Mouse (Mus musculus): ENCODE measurements around the gene Nudt4.

Gene Nudt4

DNA sequence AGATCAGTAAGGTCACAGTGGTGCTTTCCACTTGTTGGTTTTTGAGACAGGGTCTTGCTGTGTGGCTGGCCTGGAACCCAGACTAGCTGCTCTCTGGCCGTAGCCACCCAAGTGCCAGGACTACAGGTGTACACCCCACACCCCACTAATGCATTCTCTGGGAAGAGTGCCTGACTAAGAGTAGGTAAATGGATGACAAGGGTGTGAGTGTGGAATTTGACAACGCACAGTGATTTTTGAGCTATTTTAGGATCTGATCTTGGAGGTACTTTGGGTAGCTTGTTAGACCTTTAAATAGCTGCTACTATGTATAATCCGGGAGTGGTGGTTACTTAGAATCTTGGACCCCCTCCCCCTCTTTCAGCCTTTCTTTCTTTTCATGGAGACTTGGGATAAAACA lies 24.7 kb downstream of the Nudt4 start:
- no peak for DNase-seq (ENCODE audit: low read depth, low spot score)

DNA sequence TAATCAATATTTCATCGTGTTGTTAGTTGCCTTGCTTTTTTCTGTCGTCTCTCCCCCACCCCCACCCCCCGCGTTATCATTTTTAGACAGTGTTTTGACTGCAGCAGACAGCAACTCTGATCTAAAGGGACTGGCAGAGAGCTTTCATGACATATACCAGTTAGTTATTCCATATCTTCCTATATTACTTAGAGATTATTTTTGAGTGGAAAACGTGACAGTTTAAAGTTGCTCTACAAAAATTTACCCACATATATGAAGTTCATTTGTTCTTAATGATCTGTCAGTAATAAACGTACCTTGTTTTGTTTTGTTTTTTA lies 27.8 kb downstream of the Nudt4 start:
- no peak for DNase-seq (ENCODE audit: low read depth, low spot score)

DNA sequence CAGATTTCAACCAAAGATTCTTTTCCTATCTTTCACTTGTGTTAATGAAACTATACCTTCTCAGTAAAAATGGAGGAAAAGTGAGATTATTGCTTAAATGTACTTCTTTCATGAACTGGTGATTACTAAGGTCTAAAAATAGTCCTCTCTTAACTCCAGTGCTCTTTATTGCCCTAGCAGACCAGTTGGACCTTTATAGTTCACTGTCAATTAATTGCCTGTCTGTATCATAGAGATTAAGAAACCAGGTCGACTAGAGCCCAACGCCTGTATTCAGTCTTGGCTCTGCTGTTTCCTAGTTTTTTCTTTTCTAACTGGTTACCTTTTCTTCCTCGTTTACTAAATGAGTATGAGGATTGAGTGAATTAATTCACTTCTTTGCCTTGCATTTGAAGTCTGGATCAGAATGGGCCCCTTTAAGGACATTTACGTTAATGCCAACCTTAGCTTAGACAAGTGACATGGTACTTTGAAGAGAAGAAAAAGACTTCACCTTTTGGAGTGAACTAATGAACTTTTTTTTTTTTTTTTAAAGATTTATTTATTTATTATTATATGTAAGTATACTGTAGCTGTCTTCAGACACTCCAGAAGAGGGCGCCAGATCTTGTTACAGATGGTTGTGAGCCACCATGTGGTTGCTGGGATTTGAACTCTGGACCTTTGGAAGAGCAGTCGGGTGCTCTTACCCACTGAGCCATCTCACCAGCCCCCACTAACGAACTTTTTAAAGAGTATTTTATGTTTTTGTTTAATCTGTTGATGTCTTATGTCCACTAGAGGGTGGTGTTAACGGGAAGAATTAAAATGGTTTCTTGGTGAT lies 28.3 kb downstream of the Nudt4 start:
- DNase-seq (ENCODE audit: low read depth, low spot score) = no peak

DNA sequence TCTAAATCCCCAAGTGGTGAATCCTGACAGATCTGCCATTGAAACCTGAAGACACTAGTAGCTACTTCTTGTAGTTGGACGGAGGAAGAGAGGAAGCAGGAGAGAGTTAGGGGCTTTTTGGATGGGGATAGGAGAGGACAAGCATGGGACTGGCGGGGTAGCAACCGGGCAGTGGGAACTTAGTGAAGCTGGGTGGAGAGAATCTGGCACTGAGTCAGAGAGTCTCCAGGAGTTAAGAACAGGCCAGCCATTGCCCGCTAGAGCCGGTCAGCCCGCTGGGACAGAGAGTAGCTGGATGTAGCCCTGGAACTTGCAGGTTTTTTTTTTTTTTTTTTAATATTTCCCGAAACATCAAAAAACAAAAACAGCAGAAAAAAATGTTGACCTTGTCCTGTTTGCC lies 30.6 kb downstream of the Nudt4 start:
- DNase-seq (ENCODE audit: low read depth, low spot score) = no peak

DNA sequence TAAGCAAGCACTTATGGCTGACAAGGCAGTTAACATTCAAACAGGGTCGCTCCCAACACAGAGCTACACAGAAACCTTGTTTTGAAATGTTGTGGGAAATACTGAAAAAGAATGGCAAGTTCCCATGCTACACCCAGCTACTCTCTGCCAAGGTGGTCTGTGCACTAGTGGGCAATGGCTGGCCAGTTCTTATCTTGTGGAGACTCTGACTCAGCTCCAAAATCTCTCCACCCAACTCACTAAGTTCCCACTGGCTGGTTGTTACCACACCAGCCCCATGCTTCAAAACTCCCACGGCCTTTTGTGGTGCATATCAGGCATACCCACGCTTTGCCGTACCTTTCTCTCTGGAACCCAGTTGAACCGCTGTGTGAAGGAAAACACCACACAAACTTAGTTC lies 31.0 kb downstream of the Nudt4 start:
- DNase-seq (ENCODE audit: low read depth, low spot score) = no peak

DNA sequence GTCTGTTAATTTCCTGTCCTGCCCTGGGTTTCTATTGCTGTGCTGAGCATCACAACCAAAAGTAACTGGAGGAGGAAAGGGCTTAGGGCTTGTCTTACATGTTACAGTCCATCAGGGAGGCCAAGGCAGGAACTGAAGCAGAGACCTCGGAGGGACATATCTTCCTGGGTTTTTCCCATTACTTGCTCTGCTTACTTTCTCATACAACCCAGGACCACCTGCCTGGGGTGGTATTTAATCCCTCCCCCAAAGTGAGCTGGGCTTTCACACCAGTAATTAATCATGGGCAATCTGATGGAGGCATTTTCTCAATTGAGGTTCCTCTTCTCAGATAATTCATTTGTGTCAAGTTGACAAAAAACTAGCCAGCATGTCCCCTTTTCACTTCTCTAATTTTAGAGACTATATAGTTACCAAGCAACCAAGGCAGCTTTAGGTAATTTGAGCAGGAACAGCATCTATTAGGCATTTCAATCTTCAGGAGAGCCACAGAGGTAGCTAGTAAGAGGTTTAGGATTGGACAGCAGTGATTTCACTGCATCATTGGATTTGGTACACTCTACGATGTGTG lies 33.3 kb downstream of the Nudt4 start:
- DNase-seq (ENCODE audit: low read depth, low spot score) = no peak

DNA sequence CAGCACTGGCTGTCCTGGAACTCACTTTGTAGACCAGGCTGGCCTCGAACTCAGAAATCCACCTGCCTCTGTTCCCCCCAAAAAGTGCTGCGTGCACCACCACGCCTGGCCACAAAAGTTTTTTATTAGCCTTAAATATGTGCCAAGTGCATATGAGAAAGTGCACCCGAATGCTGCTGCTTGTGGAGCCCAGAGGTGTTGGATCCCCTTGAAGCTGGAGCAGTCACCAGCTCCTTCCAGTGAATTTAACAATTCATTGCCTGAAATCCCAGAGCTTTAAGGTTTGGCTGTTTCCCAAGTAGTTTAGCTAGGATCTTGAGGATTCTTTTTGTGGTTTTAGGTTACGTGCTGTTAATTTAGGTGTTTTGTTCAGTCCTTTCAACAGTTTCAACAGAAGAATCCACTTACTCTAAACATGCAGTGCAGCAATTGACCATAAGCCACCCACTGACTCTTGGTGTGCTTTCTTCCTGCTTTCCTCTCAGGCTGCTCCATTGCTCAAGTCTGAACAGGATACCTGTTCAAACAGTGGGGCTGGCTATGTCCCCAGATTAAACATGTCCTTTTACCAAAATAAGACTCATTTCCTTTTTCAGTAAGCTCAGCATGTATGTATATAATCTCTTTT lies 37.3 kb downstream of the Nudt4 start:
- DNase-seq (ENCODE audit: low read depth, low spot score) = no peak

DNA sequence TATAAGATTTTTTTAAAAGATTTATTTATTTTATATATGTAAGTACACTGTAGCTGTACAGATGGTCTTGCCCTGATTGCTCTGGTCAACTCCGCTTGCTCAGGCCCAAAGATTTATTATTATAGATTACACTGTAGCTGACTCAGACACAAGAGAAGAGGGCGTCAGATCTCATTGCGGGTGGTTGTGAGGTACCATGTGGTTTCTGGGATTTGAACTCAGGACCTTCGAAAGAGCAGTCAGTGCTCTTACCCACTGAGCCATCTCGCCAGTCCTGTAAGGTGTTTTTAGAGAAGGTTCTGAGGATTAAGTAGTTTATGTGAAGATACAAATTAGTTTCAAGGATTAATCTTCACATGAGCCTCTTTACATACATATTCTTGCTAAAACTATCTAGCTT lies 38.1 kb downstream of the Nudt4 start:
- no peak for DNase-seq (ENCODE audit: low read depth, low spot score)

DNA sequence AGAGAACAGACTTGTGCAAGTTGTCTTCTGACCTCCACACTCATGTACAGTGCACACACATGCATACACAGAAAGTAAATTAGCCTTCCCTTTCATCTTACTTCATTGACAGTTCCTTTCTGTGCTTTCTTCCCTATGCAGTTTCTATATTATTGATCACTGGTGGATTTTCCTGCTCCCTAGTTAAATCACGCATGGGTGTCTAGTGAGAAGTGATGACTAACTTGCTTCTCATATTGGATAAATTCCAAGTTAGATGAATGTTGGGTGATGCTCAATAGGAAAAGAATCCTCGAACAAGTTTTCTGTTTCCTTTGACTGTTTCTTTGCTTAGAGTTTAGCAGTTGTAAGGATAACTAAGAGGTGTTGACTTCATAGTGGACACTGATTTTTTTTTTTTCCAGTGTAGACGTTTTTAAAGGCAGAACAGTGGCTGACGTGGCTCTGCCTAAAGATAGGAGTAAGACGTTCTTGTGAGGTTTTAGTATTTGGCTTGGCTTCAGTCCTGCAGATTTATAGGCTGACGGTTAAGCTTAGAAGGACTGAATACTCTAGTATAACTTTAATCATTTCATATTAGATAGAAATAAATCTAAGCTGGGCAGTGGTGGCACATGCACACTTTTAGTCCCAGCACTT lies 38.8 kb downstream of the Nudt4 start:
- no peak for DNase-seq (ENCODE audit: low read depth, low spot score)

DNA sequence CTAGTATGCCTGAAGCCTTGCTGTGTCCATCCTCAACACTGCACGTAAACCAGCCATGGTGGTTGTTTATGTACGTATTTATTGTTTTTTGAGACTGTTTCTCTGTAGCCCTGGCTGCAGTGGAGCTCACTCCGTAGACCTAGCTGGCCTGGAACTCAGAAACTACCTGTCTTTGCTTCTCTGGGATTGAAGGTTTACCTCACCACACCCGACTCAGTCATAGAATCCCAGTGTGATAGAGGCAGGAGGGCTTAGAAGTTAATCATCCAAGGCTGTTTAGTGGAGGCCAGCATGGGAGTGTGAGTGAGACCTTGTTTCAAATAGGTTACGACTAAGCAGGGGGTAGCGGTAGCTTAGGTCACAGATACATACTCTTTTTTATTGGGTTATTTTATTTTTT lies 46.3 kb downstream of the Nudt4 start:
- DNase-seq (ENCODE audit: low read depth, low spot score) = no peak

DNA sequence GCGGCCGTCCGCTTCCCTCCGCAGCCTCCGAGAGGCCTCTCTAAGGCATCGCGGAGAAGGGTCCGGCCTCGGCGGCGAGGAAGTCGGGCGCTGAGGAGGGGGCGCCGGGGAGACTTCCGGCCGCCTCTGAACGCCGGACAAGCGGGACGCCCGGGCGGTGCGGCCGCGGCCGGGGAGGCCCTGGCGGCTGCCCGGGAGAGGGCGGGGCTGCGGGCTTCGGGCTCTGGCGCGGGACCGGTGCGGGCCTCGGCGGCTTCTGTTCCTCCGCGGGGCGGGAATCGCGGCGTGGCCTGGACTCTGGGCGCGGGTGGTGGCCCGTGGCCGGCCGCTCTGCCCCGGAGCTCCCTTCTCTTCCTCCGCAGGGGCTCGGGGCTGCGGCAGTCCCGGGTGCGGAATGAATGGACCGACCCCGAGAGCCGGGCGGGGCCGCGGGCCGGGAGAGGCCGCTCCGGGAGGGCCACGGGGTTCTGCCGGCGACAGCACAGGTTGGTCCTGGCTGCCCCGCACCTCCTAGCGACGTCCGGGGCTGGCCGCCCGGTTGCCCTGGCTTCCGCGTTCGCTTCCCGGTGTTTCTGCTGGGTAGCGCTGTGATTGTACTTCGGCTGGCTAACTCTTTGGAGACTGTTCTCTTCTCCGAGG lies 48.5 kb downstream of the Nudt4 start:
- DNase-seq (ENCODE audit: low read depth, low spot score) = no peak

DNA sequence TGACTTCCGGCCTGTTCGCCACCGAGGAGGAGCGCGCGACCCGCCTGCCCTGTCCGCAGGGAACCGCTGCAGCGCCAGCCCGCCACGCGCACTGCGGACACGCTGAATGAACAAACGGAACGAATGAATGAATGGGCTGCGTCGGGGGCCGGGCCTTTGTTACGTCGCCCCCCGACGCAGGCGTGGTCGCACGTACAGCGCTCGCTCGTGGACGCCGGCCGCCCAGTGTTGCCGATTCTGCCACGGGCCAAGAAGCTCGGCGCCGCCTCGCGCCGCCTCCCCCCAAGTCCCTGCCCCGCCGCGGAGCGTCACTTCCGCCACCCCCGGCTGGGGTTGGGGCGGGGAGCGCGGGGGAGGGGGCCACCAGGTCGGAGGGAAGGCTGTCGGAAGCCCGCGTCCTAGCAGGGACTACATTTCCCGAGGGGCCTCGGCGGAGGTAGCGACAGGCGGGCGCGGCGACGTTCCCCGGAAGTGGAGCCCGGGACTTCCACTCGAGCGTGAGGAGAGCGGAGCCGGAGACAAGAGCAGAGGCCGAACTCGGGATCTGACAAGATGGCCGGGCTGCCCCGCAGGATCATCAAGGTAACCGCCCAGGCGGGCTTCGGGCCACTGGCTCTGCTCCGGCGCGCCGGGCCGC lies 49.2 kb downstream of the Nudt4 start, which contains the start of gene Ube2n:
Ube2n (plus strand) TSS at position 490 of the 637 bp plus-strand sequence.
- DNase-seq (ENCODE audit: low read depth, low spot score) = peak; percentile 97

DNA sequence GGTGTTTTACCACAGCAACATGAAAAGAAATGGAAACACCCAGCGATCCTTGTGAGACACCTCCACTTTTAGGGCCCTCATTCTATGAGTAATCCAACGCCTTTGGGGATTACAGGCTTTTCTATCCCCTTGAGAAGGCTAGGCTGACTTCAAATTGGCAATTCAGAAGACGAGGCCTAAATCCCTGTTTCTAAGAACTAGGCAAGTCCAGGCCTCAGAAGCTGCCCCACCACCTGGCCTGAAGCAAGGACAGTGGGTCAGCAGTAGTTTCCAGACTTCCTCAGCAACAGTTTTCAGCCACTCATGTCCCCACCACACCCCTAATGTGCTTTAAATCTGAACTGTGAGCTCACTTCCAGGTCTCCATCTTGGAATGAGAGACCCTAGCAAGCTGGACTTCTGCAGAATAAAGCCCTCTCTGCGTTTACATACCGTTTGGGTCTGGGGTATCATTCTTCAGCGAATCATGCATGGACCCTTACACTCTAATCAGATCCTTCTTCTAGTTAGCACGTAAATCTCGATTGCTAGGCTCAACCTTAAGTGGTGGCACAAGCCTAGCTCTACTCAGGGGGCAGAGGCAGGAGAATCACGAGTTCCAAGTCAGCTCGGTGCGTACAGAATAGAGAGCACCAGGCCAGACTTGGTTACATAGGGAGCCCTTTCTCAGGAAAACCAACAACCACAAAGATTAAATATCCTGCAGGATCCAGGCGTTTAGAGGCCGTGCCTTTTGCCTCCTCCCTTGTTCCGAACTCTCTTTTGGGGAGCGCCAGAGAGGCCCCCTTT lies 50.0 kb downstream of the Nudt4 start:
- DNase-seq (ENCODE audit: low read depth, low spot score) = no peak

DNA sequence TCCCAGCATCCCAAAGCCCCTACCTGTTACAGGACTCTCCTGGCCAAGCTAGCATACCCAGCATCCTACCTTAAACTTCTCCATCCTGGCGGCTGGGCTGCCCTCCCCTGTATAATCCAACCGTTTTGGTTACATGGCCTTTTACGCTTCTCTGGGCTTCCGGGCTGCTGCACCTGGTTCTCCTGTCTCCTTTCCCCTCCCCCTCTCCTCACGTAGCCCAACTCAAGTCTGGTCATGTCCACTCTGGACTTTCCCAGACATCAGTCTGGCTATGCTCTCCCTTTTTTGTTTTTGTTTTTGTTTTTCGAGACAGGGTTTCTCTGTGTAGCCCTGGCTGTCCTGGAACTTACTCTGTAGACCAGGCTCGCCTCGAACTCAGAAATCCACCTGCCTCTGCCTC lies 51.3 kb downstream of the Nudt4 start:
- no peak for DNase-seq (ENCODE audit: low read depth, low spot score)

DNA sequence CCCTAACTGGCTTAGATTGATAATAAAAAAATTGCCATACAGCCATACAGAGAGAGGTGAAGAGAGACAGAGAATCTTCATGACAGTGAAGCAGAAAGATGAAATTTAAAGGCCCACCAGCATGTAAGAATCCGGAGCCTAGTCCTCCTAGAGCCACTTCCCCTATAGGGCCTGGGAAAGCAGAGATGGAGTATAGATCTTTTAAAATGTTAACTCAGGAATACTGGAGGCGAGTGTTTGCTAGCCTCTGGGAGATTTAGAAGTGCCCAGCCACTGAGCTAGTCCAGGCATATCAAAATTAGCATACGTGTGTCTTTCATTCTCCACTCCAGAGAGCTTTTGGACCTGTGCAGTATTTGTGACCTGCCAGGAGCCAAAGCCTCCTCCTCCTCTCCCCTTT lies 54.7 kb downstream of the Nudt4 start:
- no peak for DNase-seq (ENCODE audit: low read depth, low spot score)

DNA sequence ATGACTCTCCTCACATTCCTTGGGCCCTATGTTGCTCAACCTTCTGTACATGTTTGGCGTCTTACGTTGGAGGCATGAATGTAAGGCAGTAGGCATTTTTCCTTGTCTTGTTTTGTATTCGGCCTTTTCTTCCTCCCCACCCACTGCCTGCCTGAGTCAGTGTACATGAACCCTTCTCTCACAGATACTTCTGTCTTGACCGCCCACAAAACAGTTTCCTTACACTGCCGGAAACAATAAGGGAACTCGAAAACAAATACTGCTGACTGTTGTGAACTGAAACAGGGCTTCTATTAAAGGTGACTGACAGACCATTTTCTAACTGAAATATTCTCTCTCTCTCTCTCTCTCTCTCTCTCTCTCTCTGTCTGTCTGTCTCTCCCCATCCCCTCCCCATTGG lies 55.2 kb downstream of the Nudt4 start:
- no peak for DNase-seq (ENCODE audit: low read depth, low spot score)

DNA sequence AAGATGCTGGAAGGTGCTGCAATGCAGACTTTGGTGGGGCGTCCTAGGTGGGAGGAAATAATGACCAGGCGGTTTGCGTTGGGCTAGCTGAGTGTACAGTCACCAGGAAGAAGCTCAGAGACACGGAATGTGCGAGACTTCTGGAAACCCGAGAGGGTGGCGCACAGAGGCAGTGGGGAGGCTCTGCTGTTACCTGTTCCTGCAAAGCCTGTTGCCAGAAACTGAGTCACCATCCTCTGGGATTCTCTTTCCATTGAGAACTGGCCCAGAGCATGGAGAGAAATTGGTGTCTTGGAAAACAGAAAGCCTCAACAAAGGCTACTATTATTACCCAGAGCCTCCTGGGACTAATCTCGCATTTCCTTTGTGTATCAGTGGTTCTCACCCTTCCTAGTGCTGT lies 55.8 kb downstream of the Nudt4 start:
- no peak for DNase-seq (ENCODE audit: low read depth, low spot score)

DNA sequence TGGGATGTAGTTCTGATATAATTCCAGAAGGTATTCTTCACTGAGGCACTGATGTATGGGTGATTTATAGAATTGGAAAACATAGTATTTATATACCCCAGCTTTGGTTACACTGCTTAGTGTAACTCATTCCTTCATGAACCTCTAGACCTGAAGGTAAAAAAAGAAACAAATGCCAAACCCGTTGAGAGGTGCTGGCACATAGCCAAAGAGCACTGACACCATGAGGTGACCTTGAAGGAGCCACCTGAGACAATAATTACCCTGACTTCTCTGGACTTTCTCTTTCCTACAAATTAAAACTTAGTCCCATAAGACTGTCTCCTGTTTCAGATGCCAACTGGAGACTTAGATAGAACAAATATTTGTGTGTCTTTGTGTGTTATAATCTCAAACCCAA lies 59.6 kb downstream of the Nudt4 start:
- DNase-seq (ENCODE audit: low read depth, low spot score) = no peak

DNA sequence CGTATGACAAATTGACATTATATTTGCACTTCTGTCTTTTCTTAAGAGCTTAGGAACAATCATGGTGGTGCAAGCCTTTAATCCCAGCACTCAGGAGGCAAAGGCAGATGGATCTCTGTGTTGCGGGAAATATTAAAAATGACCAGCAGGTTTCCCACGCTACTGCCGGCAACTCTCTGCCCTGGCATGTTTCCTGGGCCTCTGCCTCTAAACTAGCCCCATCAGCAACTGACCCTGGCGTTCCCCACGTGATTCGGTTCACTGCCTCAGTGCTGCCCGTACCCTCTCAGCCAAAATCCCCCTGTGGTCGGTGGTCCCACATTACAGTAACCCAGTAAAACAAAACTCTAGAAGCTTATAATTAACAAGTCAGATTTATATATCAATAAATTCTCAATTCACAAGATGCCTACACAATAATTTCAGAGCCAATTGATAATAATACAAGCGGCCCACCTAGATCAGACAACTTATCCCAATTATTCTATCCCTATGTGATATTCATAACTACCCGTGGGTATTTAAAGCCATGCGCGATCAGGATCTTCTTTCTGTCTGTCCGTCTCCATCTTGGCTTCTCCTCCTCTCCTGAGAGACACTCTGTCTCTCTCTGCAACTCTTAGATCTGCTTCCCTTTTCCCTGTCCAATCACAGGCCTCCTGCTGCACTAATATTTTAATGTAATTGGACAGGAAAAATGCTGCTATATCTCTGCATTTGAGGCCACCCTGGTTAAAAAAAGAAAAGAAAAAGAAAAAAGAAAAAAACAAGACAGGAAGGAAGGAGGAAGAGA lies 60.3 kb downstream of the Nudt4 start:
- DNase-seq (ENCODE audit: low read depth, low spot score) = no peak

DNA sequence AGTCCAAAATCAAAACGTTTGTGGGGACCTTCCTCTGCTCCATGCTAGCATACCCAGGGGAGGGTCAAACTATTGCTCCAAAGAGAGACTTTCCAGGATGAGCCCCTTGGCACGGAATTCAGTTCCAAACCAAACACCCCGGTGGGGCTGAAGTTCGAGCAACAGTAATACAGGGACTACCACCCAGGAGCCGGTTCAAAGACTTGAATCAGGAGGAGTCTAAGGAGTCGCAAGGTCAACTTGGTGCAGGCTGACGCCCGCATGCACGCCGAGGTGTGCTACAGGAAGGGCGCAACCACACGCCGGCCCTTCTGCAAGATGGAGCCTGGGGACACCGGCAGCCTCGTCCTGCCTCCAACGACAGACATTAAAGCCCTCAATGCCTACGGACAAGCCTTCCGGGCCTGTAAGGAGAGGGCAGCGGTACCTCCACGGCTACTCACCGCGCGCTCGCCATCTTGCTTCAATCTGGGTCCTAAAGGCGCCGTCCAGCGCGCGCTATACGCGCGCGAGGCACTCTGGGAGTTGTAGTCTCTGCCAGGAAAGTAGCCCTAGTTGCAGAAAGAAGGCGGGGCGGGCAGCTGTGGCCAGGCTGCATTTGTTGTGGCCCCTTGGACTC lies 62.4 kb downstream of the Nudt4 start, which contains the start of gene Mrpl42:
Mrpl42 (minus strand) TSS at position 478 of the 619 bp plus-strand sequence.
- peak; percentile 49 for DNase-seq (ENCODE audit: low read depth, low spot score)

Data from WW6 (cell line).